Mouse (Mus musculus) olfactory bulb, adult 2 months (tissue): ENCODE measurements around the gene Asb4. TPM values are rescaled to one million over a fixed set of nuclear protein-coding genes. Genes with fewer than 3 reads are reported as not detected.

Experiments
- H3K27ac ChIP-seq: fragments of 200-500 bp; 2 replicates; pipeline ENCODE4 v1.5.1; 2012; ENCODE audit warnings: low read depth, low read length; ENCODE audit not compliant: insufficient read depth
- H3K4me1 ChIP-seq: fragments of 200-500 bp; 2 replicates; pipeline ENCODE4 v1.6.1; 2012; ENCODE audit warnings: low read length; ENCODE audit not compliant: control insufficient read depth, insufficient read depth
- H3K4me3 ChIP-seq: fragments of 200-500 bp; 2 replicates; pipeline ENCODE4 v1.5.1; 2012; ENCODE audit warnings: mild to moderate bottlenecking, low read depth, low read length, moderate library complexity; ENCODE audit not compliant: insufficient read depth
- CTCF ChIP-seq: fragments of 200-500 bp; IDR thresholded peaks from 2 replicates; pipeline ENCODE4 v1.5.1; 2012; ENCODE audit warnings: low read depth, mild to moderate bottlenecking, low read length, moderate library complexity; ENCODE audit not compliant: insufficient read depth
- POLR2A ChIP-seq: fragments of 200-500 bp; IDR thresholded peaks from 2 replicates; pipeline ENCODE4 v1.6.1; 2012; ENCODE audit warnings: mild to moderate bottlenecking, low read depth, low read length, moderate library complexity; ENCODE audit not compliant: insufficient read depth
- WGBS: fragments of 180-500 bp; shearing (Covaris S2); methylation state at CpG from one replicate; pipeline ENCODE4 v1.1.7; 2018; 5-methylcytosine and 5-hydroxymethylcytosine counted together
- polyA plus RNA-seq: library from polyadenylated mRNA; stranded (reverse); fragments of >200 nt; gene quantifications from 2 replicates; pipeline ENCODE4 v1.2.4, GENCODE M21; 2012; ENCODE audit warnings: low replicate concordance; ENCODE audit not compliant: missing spikeins, insufficient read depth, insufficient read length

Asb4 gene
- polyA plus RNA-seq, 1 experiment = not detected

DNA sequence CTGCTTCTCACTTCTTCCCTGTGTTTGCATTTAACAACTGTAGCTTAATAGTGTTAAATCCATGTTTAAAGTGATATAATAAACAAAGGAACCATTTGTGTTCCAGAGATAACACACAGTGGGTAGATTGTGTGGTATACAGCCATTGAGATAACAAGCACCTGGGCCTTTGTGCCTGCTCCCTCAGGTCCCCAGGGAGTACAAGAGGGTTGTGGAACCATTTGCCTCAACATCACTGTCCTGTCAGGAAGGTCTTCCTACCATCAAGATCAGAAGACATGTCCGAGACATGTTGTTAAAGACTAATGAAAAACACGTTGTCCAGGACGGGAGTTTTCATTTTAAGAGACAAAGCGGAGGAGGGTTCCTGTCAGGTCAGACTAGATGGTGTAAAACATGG is 3.3 kb downstream of the Asb4 start:
- 97% methylated on average over 4 of the region's 4 CpGs for WGBS
- H3K27ac ChIP-seq = no peak overlapping the region
- H3K4me3 ChIP-seq = no peak overlapping the region
- H3K4me1 ChIP-seq = no peaks in the 10 kb centered on the region
- TF ChIP-seq POLR2A (no peak), CTCF (no peak)

DNA sequence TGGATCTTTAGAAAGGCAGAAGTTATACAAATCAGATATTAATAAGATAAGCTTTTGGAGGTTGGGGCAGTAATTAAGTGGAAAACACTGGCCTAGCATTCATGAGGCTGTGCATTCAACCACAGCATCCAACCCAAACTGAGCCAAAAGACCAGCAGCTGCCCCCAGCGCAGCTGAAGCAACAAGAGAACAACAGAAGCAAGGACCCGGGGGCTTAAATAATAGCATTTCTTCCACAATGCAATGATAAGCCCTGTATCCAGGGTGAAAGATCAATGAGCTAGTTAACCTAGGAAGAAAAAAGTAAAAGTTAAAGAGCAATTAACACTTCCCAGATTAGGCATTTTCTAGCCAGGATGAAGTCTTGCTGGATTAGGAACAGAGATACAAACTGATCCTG is 4.2 kb downstream of the Asb4 start:
- Histone ChIP-seq H3K4me1 (no peaks in the 10 kb centered on the region), H3K27ac (no peak overlapping the region), H3K4me3 (no peak overlapping the region)
- WGBS = 57% methylated on average over 2 of the region's 2 CpGs
- TF ChIP-seq POLR2A = no peak
- no peak for TF ChIP-seq CTCF

DNA sequence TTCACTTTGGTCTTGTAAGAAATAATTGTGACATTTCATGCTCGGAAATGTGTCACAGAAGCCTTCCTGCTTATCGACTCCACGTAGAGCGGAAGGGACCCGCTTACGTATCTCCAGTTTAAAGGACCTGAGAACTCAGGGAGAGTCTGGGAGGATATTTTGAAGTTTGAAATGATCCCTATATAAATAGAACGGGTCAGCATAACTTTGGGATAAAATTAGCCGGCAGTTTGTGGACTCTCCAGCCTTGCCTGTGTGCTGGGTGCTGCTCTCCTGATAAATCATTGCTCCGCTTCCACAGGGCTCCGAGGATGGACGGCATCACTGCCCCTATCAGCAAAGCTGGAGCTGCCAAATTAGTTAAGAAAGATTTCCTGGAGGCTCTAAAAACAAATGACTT is 7.1 kb downstream of the Asb4 start:
- H3K4me3 ChIP-seq = no peak overlapping the region

DNA sequence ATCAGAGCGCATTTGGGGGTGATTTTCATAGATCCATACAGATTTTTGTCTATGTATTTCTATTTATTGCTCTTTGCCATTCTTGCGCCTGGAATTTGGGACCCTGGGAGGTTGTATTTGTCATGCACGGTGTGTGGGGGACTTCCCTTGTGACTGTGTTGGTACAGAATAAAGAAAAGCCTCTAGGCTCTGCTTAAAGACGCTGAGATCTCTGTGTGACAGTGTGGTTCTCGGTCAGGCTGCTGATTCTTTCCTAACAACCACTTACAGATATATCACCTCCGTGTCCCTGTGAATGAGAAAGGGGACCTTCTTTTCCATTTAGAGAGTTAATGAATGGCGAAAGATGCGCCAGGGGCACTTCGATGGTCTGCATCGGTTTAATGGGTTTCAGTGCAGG is 7.8 kb downstream of the Asb4 start:
- TF ChIP-seq CTCF = no peak
- no peak for TF ChIP-seq POLR2A
- WGBS = 52% methylated on average over 10 of the region's 10 CpGs
- Histone ChIP-seq H3K4me3 (no peak overlapping the region), H3K4me1 (no peaks in the 10 kb centered on the region), H3K27ac (no peak overlapping the region)

More for the DNA sequence above, 7.1 kb downstream of the Asb4 start:
- TF ChIP-seq CTCF = no peak
- Histone ChIP-seq H3K4me1 (no peaks in the 10 kb centered on the region), H3K27ac (no peak overlapping the region)
- 21% methylated on average over 11 of the region's 11 CpGs for WGBS

DNA sequence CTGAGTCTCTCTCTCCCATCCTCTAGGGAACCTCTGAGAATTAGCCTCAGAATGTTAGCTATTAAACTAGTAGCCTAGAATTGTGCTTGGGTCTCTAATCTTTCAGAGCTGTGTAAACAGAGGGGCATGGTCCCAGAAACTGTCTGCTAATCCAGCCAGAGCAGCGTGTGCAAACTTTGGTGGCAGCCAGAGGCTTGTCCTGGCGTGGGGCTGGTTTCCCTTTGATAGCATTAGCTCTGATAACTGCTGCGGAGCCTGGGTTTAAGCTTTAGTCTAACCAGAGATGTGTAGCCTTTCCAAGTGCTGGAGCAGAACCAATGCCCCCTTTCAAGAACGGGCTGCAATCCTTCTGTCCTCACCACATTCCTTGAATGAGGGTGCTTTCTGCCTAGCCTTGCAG is 11.8 kb downstream of the Asb4 start:
- Histone ChIP-seq H3K4me1 (no peaks in the 10 kb centered on the region), H3K4me3 (no peak overlapping the region), H3K27ac (no peak overlapping the region)
- no peak for TF ChIP-seq POLR2A
- TF ChIP-seq CTCF = no peak
- 49% methylated on average over 4 of the region's 4 CpGs for WGBS

DNA sequence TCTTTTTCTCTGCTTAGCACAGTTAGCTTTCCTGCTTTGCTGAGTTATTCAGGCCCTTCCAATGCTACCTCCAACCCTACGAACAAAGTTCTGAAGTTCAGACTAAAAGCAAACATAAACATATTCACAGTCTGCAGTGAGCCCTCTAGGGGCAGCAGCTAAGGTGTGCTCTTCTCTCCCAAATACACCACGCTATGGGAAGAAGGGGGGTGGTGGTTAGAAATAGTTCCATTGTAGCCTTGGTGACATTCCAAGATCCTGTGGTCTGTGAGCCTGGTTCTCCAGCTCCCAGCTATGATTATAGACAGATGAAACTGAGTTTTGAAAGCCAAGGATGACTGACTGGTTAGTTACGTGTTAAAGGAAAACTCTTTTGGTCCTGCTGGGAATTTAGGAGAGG is 13.6 kb downstream of the Asb4 start:
- no peaks in the 10 kb centered on the region for H3K4me1 ChIP-seq
- 61% methylated on average over 3 of the region's 3 CpGs for WGBS
- H3K4me3 ChIP-seq = no peak overlapping the region
- H3K27ac ChIP-seq = no peak overlapping the region
- TF ChIP-seq POLR2A (no peak), CTCF (no peak)

DNA sequence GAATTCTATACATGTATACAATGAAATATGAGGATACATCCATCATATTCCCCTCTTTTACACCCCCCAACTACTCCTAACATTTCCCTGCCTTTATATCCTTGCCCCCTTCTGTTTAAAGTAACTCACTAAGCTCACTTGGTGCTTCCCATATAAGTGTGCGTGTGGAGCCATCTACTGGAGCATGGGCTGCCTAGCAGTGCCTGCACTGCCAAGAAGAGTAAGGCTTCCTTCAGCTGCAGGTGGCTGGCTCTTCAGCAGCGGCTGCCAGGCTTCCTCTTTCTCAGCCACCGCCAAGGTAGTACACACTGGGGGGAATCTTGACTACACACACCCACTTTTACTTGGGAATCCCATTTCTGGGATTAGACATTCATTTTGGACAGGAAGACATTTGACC is 18.2 kb downstream of the Asb4 start:
- Histone ChIP-seq H3K27ac (no peak overlapping the region), H3K4me3 (no peak overlapping the region), H3K4me1 (peaks cover 4% of the 10 kb centered on the region)
- 3% methylated on average over 3 of the region's 3 CpGs for WGBS
- TF ChIP-seq POLR2A (no peak), CTCF (peak; percentile 53)

DNA sequence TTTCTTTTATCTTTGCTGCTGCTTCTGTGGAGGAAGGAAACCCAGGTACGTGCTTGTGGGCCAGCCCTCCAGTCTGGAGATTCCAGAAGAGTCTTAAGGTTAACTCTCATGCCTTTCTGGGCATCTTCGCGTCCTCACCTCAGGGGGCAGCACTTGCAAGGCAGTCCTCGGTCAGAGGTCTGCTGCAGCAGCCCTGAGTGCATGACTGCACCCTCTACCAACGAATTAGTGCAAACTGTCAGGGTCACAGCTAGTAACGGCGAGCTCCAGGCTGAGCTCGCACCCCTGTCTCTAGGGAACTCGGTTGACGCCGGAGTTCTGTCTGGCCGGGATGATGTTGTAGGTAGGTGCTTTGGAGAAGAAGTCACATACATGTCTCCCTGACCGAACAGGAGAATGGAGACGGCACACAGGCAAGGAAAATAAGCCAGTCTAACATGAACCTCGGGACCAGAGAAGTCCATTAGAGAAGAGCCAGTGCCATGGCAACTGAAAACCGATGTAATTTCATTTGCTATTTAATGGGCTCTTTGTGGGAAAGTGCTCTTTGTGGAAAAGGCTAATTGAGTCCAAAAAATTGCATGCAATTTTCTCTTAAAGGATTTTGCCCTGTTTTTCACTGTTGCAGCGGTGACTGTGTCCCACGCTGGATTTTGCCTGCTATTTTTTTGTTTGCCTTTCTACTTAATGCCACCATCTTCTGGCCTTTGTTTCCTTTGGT is 20.1 kb downstream of the Asb4 start:
- TF ChIP-seq POLR2A (no peak), CTCF (peak; percentile 45; the same call in 1 of the 2 replicates)
- Histone ChIP-seq H3K27ac (no peak overlapping the region), H3K4me1 (peaks cover 4% of the 10 kb centered on the region), H3K4me3 (0 out of 2 replicates have a peak overlapping the region, but pooled peaks have one; percentile 3)
- 17% methylated on average over 18 of the region's 18 CpGs for WGBS

DNA sequence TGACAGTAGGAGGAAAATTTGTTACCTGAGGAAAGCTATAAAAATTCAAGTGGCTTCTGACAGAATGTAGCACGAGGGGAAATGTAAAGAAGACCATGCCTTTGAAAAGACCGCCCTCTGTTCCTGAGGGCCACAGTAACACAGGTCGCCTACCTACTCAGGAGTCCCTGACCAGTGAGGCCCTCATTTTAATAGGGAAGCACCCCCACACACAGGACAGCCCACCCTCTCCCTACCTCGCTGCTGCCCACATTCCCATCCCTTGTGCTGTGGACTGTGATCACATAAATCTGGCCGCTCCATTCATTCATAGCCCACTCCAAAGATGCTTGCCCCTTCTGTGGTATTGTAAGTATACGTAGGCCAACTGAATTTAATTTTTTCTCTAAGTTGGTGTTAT is 20.8 kb downstream of the Asb4 start:
- TF ChIP-seq CTCF = no peak
- TF ChIP-seq POLR2A = no peak
- no peak overlapping the region for H3K4me3 ChIP-seq
- H3K27ac ChIP-seq = no peak overlapping the region
- H3K4me1 ChIP-seq = peaks cover 4% of the 10 kb centered on the region
- WGBS = 88% methylated on average over 6 of the region's 6 CpGs
